12 mouse cellular contexts compared by ENCODE assay signal in the genomic region with DNA sequence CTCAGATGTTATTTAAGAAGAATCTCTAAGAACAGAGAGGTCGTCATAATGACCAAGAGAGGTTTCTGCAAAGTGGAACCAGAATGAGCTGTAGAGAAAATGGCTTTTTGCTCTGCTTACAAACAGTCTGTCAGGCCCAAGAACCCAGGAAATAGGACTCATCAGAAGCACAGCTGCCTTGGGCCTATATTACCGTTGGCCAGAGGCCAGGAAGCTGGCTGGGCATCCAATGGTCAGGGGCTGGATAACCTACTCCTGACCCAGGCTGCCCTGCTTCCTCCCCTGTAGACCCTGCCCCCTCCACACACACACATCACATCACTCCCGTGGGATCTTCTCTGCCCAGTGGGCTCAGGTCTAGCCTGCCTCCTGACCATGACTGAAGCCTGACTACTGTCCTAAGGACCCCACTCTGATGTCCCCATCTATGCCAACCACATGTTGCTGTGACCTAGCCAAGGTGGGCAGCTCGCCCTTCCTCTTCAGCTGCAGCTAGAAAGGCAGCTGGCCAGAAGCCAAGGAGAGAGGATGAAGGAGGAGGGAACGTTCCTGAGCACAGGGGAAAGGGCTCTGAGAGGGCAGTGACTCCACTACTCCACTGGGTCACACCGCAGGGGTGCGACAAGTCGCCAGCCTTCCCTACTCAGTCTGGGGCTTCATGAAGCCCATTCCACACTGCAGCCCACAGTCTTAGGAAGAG. TPM values are rescaled to one million over a fixed set of nuclear protein-coding genes. Genes with fewer than 3 reads are reported as not detected.
DNase-seq lines count a peak whose midpoint lies in the region; ATAC-seq and TF ChIP-seq lines count a peak whose summit lies in the region.
"Had no signal": no experiment of that assay in that cellular context is flagged by ENCODE, and none has a peak within 500 bp of the region (broad histone marks: within the 10 kb centered on the region; RNA-seq: fewer than 3 reads in every experiment).

No protein-coding gene starts in this region.

- peaks cover 18% of the 10 kb centered on the region for H3K4me1 ChIP-seq in hindbrain, postnatal 0 days (ENCODE audit: insufficient read depth, low read length)
- H3K4me1 ChIP-seq in liver, postnatal 0 days (ENCODE audit: insufficient read depth), result peaks cover 52% of the 10 kb centered on the region
- peaks cover 9% of the 10 kb centered on the region; the same call in 1 of the 2 replicates for H3K4me1 ChIP-seq in midbrain, embryonic 16.5 days (ENCODE audit: control insufficient read depth, insufficient read depth, low read length)

- H3K27ac ChIP-seq in hindbrain, postnatal 0 days, result no peak overlapping the region; the same call in 1 of the 2 replicates
- peak overlapping the region; percentile 57; the same call in 1 of the 2 replicates for H3K27ac ChIP-seq in liver, postnatal 0 days (ENCODE audit: low read depth)
- H3K27ac ChIP-seq in midbrain, embryonic 16.5 days (ENCODE audit: low read length), result no peak overlapping the region

- H3K4me2 ChIP-seq in hindbrain, postnatal 0 days (ENCODE audit: low read depth, low read length), result no peak overlapping the region
- no peak overlapping the region for H3K4me2 ChIP-seq in liver, postnatal 0 days (ENCODE audit: low read depth, low read length)
- no peak overlapping the region for H3K4me2 ChIP-seq in midbrain, embryonic 16.5 days (ENCODE audit: low read length)

- no peaks in the 10 kb centered on the region for H3K36me3 ChIP-seq in hindbrain, postnatal 0 days (ENCODE audit: insufficient read depth, low read length)
- H3K36me3 ChIP-seq in liver, postnatal 0 days (replicated peaks; ENCODE audit: insufficient read depth, low read length), result no peaks in the 10 kb centered on the region
- H3K36me3 ChIP-seq in midbrain, embryonic 16.5 days (ENCODE audit: control insufficient read depth, insufficient read depth, low read length), result no peaks in the 10 kb centered on the region; the same call in 1 of the 2 replicates

- H3K9me3 ChIP-seq in hindbrain, postnatal 0 days (ENCODE audit: low read length), result no peaks in the 10 kb centered on the region
- no peaks in the 10 kb centered on the region for H3K9me3 ChIP-seq in liver, postnatal 0 days (ENCODE audit: low read length)
- no peaks in the 10 kb centered on the region for H3K9me3 ChIP-seq in midbrain, embryonic 16.5 days (replicated peaks; ENCODE audit: control insufficient read depth, low read length, poor library complexity, severe bottlenecking)

- no peak overlapping the region for H3K4me3 ChIP-seq in hindbrain, postnatal 0 days (ENCODE audit: low read length)
- no peak overlapping the region for H3K4me3 ChIP-seq in liver, postnatal 0 days (ENCODE audit: low read depth, low read length)
- no peak overlapping the region for H3K4me3 ChIP-seq in midbrain, embryonic 16.5 days (ENCODE audit: low read depth, low read length)
- H3K4me3 ChIP-seq: erythroblast, embryonic 14.5 days had no signal

- WGBS in hindbrain, postnatal 0 days, result 49% methylated on average over 8 of the region's 8 CpGs
- WGBS in liver, postnatal 0 days (ENCODE audit: insufficient replicate concordance), result 54% methylated on average over 8 of the region's 8 CpGs
- 60% methylated on average over 8 of the region's 8 CpGs for WGBS in midbrain, embryonic 16.5 days

- H3K27me3 ChIP-seq in hindbrain, postnatal 0 days (ENCODE audit: insufficient read depth, low read length), result no peaks in the 10 kb centered on the region
- H3K27me3 ChIP-seq in liver, postnatal 0 days (ENCODE audit: insufficient read depth, low read length), result no peaks in the 10 kb centered on the region
- no peaks in the 10 kb centered on the region for H3K27me3 ChIP-seq in midbrain, embryonic 16.5 days (ENCODE audit: control insufficient read depth, insufficient read depth, low read depth, low read length)

- peak; percentile 93 for DNase-seq in heart, adult 11 months
- no peak for DNase-seq in heart, adult 8-10 months (ENCODE audit: low spot score)
- DNase-seq in 3134 (ENCODE audit: extremely low read depth, insufficient read length, low spot score), result peak; percentile 22
- DNase-seq in hindbrain, postnatal 0 days (ENCODE audit: low spot score), result peak; percentile 42
- no peak for DNase-seq in liver, postnatal 0 days
- DNase-seq in thymus, postnatal 0 days (ENCODE audit: low spot score), result no peak
- no peak for DNase-seq in right cerebral cortex, postnatal 36 days (ENCODE audit: low spot score in 2 of 2)
- DNase-seq: cerebellum, adult 11-12 months had no signal

- ATAC-seq in hindbrain, postnatal 0 days, result no peak
- no peak for ATAC-seq in liver, postnatal 0 days
- ATAC-seq in midbrain, embryonic 16.5 days, result no peak
- ATAC-seq: activated CD4-positive, CD25-positive, alpha-beta regulatory T cell, adult 4 months had no signal

- no peak for TF ChIP-seq EP300 in liver, postnatal 0 days (IDR thresholded peaks at IDR 0.05; ENCODE audit: low read depth)

- no peak for TF ChIP-seq CTCF in hindbrain, postnatal 0 days (IDR thresholded peaks at IDR 0.05; ENCODE audit: low read depth)
- TF ChIP-seq CTCF in liver, postnatal 0 days (IDR thresholded peaks at IDR 0.05; ENCODE audit: low read depth), result no peak

- H3K9ac ChIP-seq in hindbrain, postnatal 0 days (replicated peaks; ENCODE audit: low read length), result no peak overlapping the region
- no peak overlapping the region for H3K9ac ChIP-seq in liver, postnatal 0 days (replicated peaks)
- H3K9ac ChIP-seq in midbrain, embryonic 16.5 days (ENCODE audit: low read depth, low read length), result no peak overlapping the region

RNA-seq across cellular contexts. Expression of gene Omp, which starts 14.9 kb away (rescaled TPM):
- total RNA-seq in heart, adult 8-10 months (2022), result under 1 TPM in 3 of 4 experiments, not detected in 1; 0.16 to 0.24 (median 0.20) TPM
- 0.07 and 0.47 TPM in 2 replicates for total RNA-seq in hindbrain, postnatal 0 days (2014; rRNA removed)
- 0.48 and 0.49 TPM in 2 replicates for polyA plus RNA-seq in hindbrain, postnatal 0 days (2015; fragmentation: Nextera tagmentation; extraction: Ambion mirVana)
- polyA plus RNA-seq in liver, postnatal 0 days (2015; fragmentation: Nextera tagmentation; extraction: Ambion mirVana), result 0.23 and 0.27 TPM in 2 replicates
- polyA plus RNA-seq in midbrain, embryonic 16.5 days (2015; fragmentation: Nextera tagmentation; extraction: Ambion mirVana), result 0.35 TPM in 2 replicates
- 0.55 and 0.70 TPM in 2 replicates for polyA plus RNA-seq in thymus, postnatal 0 days (2015; fragmentation: Nextera tagmentation; extraction: Ambion mirVana)
- polyA plus RNA-seq: activated CD4-positive, CD25-positive, alpha-beta regulatory T cell, adult 4 months had no signal

RNA-seq across cellular contexts. Expression of gene Capn5, which starts 17.9 kb away (rescaled TPM):
- total RNA-seq in heart, adult 8-10 months (2022), result 1 to 10 TPM; 1.2 to 2.9 (median 1.6) TPM
- total RNA-seq in hindbrain, postnatal 0 days (2014; rRNA removed), result 48.5 and 59.0 TPM in 2 replicates
- 20.2 and 23.0 TPM in 2 replicates for polyA plus RNA-seq in hindbrain, postnatal 0 days (2015; fragmentation: Nextera tagmentation; extraction: Ambion mirVana)
- 4.4 and 4.5 TPM in 2 replicates for polyA plus RNA-seq in liver, postnatal 0 days (2015; fragmentation: Nextera tagmentation; extraction: Ambion mirVana)
- 23.5 and 24.0 TPM in 2 replicates for polyA plus RNA-seq in midbrain, embryonic 16.5 days (2015; fragmentation: Nextera tagmentation; extraction: Ambion mirVana)
- polyA plus RNA-seq in thymus, postnatal 0 days (2015; fragmentation: Nextera tagmentation; extraction: Ambion mirVana), result 8.4 and 11.1 TPM in 2 replicates

RNA-seq across cellular contexts. Expression of gene B3gnt6, which starts 39.1 kb away (rescaled TPM):
- not detected for total RNA-seq in heart, adult 8-10 months (2022)
- 1.2 and 1.5 TPM in 2 replicates for total RNA-seq in hindbrain, postnatal 0 days (2014; rRNA removed)
- polyA plus RNA-seq in hindbrain, postnatal 0 days (2015; fragmentation: Nextera tagmentation; extraction: Ambion mirVana), result 0.76 and 1.2 TPM in 2 replicates
- polyA plus RNA-seq in liver, postnatal 0 days (2015; fragmentation: Nextera tagmentation; extraction: Ambion mirVana), result 0.05 TPM in 2 replicates
- polyA plus RNA-seq in midbrain, embryonic 16.5 days (2015; fragmentation: Nextera tagmentation; extraction: Ambion mirVana), result 0.45 and 0.57 TPM in 2 replicates
- polyA plus RNA-seq in thymus, postnatal 0 days (2015; fragmentation: Nextera tagmentation; extraction: Ambion mirVana), result 0.22 and 0.24 TPM in 2 replicates
- total RNA-seq: heart, postnatal 10 days had no signal
- polyA plus RNA-seq: activated CD4-positive, CD25-positive, alpha-beta regulatory T cell, adult 4 months; erythroblast, embryonic 14.5 days had no signal

RNA-seq across cellular contexts. Expression of gene Myo7a, which starts 40.9 kb away (rescaled TPM):
- total RNA-seq in heart, adult 8-10 months (2022), result 1 to 10 TPM; 3.6 to 4.7 (median 4.3) TPM
- 42.1 and 50.8 TPM in 2 replicates for total RNA-seq in hindbrain, postnatal 0 days (2014; rRNA removed)
- 10.7 and 11.9 TPM in 2 replicates for polyA plus RNA-seq in hindbrain, postnatal 0 days (2015; fragmentation: Nextera tagmentation; extraction: Ambion mirVana)
- 6.5 and 7.6 TPM in 2 replicates for polyA plus RNA-seq in liver, postnatal 0 days (2015; fragmentation: Nextera tagmentation; extraction: Ambion mirVana)
- 22.5 and 22.8 TPM in 2 replicates for polyA plus RNA-seq in midbrain, embryonic 16.5 days (2015; fragmentation: Nextera tagmentation; extraction: Ambion mirVana)
- polyA plus RNA-seq in thymus, postnatal 0 days (2015; fragmentation: Nextera tagmentation; extraction: Ambion mirVana), result 2.6 and 2.8 TPM in 2 replicates

Comparison
In these comparisons a context has a peak if more than half of its experiments do, and no peak if none do; other contexts are left out.
1. DNase-seq: peak in heart, adult 11 months (single experiment), 3134 (single experiment) and hindbrain, postnatal 0 days (single experiment); none in heart, adult 8-10 months (single experiment), liver, postnatal 0 days (single experiment), thymus, postnatal 0 days (single experiment) and right cerebral cortex, postnatal 36 days (0 of 2).